Mouse (Mus musculus): ENCODE measurements around the gene Tmem179.
A peak's percentile ranks its signal among the peaks of the same experiment; 100 is the strongest.

Tmem179 gene

DNA sequence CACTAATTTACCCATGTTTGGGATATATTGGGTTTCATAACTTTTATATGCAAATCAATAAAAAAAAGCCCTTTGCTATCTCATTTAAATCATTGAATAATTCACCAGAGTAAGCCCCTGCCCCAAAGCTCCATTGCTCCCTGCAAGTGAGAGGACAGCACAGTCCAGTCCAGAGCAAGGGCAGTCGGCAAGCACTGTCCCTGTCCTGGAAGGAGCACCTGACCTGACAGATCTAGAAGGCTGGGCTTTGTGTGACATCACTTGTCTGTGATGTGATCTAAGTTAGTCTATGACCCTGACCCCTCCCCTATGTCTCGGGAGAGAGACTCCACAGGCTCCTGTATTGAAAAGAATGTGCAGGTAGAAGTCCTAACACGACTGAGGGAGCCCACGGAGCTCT, 17.2 kb upstream of the Tmem179 start:
- no peak for DNase-seq

DNA sequence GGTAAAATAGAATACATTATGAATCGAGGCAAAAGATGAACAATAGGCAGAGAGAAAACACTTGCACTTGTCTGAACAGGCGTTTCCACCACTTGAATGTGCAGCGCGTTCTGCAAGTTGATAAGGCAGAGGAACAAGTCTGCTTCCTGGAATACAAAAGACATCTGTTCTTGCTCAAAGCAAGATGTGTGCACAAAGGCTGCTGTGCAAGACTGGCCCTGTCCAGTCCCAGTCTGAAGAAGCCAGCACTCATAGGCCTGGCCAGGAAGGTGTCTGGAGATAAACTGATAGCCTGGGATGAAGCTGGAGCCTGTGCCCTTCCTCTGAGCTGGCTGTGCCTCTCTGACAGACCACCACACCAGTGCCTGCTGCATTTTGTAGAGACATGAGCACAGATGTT, 1.6 kb upstream of the Tmem179 start:
- no peak for DNase-seq

DNA sequence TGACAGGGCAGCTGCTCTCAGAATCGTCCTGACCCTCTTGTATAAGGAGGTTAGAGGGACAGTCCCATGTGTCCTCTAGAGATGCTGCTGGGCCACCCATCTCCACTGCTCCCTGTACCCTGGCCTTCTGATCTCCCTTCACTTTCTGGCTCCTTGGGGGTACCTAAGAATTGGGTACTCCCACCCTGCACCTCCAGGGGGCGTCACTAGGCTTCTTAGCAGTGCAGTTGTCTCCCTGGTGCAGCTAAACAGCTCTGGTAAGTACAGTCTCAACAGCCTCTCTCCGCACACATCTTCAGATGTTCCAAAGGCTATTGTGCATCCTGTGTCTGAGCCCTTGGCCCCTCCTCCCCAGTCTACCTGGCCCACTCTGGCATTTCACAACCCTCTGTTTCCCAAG, 1.6 kb downstream of the Tmem179 start:
- DNase-seq = no peak

DNA sequence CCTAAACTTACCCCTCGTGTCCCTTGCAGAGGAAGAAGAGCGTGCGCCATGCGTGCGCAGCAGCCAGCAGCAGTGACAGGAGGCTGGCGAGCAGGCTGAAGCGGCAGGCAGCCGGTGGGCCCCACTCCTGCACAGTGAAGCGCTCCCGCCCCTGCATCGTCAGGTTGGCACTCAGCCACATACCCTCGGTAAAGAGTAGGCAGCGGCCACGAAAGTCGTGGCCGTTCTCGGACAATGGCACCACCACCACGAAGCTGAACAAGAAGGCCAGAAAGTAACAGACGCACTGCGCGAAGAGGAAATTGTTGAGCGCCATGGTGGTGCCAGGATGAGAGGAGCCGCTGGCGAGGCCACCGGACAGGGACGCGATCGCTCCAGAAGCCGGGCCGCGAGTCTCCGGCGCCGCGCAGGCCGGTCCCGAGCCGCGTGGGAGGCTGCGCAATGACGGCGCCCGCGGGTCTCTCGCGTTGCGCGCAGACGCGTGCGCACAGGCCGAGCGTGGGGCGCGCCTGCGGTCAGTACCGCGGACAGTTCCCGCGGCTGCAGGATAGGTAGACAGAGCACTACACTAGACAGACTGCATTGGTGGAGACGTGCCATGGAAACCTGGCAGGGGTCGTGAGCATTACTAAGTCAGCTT, 5.7 kb downstream of the Tmem179 start:
- no peak for DNase-seq

DNA sequence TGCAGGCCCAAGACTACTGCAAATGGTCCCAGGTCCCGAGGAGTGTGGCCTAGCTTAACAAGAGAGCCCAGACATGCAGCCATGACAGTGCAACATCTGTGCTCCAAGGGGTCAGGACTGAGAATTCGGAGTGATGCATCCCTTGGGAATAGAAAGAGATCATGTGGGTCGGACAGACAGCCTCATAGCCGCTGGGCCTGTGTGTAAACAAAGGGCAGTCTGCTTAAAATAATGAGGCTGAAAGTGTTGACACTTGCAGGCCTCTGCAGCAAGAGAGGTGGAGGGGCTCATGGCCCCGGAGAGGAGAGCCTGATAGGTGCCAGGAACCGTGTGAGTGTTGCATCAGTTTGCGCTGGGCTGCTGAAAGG, 6.2 kb downstream of the Tmem179 start:
- DNase-seq = no peak

DNA sequence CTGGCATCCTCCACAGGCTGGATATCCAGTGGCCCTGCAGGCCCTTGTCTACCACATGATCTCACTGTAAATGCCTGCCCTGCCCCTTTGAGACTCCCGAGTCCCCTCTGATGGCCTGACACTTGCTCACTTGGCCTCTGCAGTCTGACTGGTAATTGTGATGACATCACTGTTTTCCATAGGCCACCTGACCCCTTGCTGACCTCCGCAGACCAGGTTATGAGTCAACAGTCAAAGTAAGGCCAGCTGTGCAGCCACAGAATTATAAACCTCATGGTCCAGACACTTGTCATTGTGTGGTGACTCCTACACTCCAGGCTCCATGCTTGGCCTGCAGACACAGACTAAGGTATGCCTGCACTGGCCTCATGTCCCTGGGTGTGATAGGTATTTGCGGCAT, 8.6 kb downstream of the Tmem179 start:
- DNase-seq = no peak

DNA sequence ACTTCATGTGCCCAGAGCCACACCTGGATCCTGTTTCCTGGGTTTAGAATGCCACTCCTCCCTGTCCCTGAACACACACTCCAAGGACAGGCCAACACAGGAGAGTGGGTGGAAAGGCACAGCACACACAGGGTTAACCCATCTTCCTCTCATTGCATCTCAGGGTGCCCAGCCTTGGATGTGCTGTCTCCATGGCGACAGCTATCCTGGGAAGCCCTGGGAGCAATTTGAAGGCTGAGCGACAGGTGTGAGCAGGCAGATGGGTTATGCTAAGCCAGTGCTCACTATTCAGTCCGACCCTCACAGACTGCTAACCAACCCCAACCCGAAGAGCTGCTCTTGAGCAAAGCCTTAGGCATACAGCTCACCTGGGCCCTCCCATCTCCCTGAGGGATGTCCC, 9.3 kb downstream of the Tmem179 start:
- DNase-seq = no peak

DNA sequence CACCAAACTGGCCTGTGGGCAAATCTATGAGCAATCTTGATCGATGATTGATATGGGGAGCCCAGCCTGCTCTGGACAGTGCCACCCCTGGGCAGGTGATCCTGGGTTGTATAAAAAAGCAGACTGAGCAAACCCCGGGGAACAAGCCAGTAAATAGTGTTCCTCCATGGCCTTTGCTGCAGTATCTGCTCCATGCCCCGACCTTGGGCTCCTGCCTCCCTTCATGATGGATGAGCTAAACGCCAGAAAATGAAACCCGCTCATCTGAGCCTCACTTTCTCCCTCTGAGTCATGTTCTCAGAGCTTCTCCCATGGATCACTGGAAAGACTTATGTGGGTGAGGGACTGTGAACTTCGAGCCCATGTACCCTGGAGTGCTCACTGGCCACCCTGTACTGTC, 10.3 kb downstream of the Tmem179 start:
- DNase-seq = no peak

DNA sequence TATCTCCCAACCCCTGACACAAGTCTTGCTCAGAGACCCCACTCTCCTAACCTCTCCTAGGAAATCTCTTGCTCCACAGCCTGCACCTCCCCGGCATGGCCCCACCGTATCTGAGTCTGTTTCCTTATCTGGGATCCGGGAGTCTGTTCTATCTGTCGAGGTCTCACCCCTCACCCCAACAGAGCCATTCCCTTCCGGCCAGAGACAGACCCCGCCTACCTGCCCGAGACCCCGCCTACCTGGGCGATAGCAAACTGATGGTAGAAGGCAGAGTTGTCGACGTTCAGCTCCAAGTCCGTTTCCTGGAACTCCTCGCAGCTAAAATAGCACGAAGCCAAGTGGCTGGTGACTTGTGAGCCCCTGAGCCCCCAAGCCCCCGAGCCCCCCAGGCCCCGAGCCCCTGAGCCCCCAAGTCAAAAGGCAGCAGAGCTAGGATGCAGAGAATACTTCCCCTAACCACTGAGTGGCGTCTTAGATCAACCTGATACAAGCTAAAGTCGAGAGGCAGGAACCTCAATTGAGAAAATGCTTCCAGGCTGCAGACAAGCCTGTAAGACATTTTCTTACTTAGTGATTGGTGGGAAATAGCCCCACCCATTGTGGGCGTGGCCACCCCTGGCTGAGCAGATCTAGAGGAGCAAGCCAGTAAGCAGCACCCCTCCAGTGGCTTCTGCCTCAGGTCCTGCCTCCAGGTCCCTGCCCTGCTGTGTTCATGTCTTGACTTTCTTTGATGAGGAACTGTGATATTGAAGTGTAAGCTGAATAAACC, 13.4 kb downstream of the Tmem179 start:
- DNase-seq = no peak

DNA sequence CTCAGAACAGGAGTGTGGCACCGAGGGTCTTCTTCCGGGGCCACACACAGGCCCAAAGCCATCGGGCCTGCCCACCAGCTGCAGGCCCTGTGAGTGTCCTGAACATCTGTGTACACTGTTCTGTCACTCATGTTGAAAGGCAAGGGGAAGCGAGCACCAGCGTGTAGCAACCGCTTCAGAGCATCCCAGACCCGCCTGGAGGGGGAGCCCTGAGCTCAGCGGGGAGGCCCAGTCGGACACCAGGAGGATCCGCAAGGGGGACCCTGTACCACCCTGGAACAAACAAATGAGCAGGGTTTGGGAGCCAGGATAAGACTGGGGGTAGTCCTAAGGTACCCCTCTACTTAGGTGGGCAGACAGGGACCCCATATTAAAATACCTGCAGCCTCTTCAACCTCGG, 17.9 kb downstream of the Tmem179 start:
- peak; percentile 31 for DNase-seq

DNA sequence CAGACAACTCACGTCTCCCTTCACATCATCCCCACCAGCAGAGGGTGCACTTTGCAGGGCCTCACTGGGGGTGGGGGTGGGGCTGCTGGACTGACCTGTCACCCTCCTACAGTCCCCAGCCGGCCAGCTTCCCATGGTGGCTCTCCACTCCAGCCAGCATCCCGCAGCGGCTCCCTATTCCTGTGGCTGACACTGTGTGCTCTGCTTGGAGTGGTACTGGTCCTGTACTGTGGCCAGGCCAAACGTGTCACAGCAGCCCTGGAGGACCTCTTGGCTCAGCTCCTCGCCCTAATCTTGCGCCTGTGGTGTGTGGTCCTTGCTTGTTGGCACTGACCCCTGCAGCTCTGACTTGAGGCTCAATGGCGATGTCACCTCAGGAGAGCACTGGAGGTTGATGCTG, 18.8 kb downstream of the Tmem179 start:
- DNase-seq = no peak

DNA sequence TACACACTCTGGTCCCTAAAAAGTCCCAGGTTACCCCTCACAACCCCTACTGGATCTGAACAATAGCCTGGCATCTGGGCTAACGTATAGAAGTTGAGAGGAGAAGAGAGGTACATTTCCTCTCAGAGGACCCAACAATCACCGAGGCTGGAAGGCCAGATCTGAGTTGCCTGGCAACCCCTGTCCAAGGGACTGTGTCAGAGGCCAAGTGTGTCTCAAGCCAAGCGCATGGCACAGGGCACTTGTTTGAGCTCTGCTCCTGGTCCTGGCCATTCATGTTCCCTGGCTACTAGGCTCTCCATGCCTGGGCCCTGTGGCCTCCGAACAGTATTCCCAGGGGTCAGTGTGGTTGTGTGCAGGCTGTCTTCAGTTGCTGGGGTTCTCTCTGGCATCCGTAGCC, 20.4 kb downstream of the Tmem179 start:
- no peak for DNase-seq

DNA sequence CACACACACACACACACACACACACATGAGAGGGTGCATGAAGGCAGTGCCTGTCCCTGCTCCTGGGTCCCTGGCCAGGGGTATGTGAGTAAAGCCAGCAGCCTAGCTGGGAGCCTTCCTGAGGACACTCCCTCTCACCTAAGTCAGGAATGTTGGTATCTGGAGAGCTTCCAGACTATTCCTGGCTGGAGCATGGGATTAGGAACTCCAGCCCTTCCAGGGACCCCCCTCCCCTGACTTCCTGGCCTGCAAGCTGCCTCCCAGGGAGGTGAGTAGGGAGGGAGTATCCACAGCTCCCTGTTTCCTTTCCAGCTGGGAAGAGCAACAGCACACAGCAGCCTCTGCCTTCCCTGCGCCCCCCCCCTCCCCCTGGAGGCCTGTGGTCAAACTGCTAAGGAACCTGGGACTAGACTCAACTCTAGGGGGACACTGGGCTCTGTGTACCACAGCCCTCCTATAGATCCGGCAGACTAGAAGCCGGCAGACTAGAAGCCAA, 26.1 kb downstream of the Tmem179 start:
- peak; percentile 74 for DNase-seq

DNA sequence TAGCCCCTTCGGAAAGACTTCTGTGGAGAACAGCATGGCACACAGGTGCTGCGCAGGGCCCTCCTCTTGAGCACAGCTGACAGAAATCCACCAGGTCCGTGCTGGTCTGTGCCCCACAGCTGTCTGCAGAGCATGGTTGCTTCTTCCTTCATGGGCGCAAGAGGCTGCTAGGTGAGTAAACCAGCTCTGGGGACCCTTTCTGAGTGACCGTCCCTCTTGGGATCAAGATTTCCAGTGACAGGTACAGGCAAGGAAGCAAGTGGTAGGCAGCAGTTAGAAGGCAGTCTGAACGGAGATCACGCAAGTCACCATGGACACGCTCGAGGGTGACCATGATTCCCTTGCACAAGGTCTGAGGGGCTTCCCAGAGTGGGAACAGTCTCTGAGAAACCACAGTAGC, 27.0 kb downstream of the Tmem179 start:
- no peak for DNase-seq

DNA sequence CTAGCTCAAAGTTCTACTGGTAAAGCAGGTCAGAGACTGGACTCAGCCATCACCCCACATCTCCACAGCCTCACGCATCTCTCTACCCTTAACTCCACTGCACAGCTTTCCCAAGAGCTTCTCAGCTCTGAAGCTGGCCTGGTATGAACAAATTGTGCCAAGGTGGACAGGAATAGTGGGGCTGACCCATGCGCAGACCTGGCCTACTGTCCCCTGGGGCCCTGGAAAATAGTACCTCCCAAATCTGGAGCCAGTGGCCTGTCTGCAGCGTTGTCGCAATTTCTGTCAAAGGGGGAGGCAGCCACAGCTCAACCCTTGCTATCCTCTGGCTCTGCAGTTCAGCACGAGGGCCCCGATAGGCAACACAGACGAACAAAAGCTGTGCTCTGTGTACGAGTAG, 27.4 kb downstream of the Tmem179 start, which contains the start of gene A530016L24Rik:
Gene A530016L24Rik (plus strand): TSS at position 315 of the 400 bp plus-strand sequence.
- DNase-seq = no peak

DNA sequence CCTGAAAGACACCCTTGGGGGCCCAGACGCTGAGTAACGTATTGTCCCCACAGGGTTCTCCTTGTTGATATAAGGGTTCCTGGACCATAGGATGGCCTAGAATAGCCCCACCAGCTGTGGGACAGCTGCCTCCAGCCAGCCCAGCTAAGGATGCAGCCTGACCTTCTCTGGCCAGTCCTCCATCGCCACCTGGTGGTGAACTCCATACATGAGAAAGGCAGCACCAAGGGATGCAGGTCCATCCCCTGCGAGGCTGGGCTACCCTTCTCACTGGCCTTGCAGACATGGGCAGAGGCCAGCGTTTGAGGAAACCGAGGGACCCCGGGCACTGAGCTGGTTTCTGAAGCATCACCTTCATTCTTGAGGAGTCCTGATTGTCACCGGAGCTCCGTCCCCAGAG, 42.8 kb downstream of the Tmem179 start:
- DNase-seq = peak; percentile 88

DNA sequence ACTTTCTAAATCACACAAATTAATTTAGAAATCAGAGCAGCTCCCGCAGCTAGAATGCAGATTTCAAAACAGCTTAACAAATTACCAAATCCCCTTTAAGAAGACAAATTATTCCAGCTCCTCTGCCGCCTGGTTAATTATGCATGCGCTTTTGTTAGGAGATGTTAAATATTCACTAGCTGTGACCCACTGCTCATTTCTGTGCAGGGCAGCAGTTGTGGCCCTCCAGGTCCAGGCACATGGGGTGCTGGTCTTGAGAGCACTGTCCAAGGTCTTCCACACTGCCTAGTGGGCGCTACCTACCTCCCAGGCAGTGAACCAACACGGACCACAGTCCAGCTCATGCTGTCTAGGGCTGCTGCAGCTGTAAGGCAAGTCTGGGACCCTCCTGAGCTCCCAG, 46.3 kb downstream of the Tmem179 start:
- peak; percentile 65 for DNase-seq

DNA sequence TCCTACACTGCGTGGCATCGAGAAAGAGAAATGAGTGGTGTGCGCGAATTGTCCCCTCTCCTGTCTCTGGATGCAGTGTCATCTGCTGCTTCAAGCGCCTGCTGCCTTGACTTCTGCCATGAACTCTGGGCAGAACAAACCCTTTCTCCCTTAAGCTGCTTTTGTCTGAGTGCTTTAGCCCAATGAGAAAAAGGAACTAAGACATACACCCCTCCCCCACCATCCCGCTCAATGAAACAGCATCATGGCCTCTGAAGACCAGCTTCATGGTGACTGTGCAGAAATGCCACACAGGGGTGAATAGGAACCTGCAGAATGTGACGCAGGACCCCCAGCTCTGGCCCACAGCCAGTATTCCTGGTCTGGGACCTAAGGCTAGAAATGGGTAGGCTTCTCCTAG, 47.2 kb downstream of the Tmem179 start:
- no peak for DNase-seq

DNA sequence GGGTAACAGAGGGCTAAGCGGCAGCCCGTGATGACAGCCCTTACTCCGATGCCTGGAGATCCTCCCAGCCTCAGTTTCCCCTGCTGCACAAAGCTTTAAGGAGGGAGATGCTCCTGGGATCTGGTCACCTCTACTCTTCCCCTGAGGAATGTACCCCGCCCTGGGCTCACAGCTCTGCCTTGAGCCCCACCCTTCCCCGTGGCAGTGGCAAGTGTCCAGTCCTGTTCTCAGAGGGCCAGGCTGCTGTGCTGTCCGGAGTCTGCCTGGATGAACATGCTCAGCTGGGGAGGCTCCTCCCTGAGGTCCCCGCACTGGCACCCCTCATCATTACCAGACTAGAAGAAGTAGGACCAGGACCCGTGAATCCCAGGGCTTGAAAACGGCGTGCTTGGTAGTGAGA, 49.2 kb downstream of the Tmem179 start:
- DNase-seq = no peak

DNA sequence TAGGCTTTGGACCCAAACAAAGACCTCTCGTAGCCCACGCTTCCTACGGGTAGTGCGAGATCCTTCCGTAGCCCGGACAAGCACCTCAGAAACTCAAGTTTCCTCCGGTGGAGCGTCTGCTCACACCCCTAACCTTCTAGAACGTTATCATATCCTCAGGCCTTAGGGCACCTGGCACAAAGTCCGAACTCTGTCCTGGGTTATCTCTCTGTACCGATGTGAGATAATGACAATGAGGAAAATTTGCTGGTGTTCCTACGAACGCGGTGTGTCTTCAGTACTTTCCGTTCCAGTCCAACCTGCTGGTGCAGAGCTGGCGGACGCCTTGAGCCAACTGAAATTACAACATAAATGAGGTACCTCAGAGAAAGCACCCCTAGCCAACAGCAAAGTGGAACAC, 50.6 kb downstream of the Tmem179 start:
- no peak for DNase-seq

DNA sequence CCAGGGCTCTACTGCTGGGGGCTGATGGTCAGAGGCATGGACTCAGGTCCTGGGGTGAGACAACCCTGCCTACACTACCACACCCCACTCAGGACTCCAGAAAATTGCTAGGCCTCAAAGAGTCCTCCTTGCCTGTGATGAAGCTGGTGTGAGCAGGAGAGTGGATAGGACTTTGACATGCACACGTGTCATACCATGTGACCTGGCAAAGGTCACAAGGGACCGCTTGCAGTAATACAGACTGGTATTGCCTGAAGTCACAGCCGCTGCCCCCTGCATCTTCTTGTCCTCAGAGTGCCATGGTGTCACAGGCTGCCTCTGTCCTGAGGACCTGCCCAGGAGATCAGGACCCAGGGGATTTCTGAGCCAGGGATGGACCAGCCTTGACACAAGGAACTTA, 52.0 kb downstream of the Tmem179 start:
- peak; percentile 39 for DNase-seq

DNA sequence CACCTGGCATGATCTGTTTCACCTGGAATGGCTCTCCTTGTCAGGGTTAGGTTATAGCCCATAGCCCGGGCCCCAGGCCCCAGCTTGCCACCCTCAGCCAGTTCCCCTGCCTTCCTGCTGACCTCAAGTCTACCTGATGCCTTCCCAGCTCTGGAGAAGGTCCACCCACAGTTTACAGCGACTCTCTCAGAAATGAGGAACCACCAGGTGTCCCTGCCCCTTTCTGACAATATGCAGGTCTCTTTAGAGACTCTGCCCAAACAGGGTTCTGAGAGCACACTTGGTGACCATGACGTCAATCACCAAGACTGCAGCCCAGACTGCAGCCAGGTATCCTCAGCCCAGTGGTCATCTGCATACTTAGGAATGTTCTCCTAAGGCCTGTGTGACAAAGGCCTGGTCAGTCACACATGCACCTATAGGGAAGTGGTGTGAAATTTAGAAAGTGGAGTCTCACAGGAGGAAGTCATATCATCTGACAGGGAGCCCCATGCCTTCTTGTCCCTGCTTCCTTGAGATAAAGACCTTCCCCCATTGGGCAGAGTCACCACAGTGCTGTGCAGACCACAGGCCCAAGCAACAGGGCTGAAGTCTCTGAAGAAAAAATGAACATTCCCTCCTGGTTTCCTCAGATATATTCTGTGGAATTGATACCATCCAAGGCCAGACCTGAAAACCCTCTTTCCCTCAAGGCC, 52.6 kb downstream of the Tmem179 start:
- no peak for DNase-seq

DNA sequence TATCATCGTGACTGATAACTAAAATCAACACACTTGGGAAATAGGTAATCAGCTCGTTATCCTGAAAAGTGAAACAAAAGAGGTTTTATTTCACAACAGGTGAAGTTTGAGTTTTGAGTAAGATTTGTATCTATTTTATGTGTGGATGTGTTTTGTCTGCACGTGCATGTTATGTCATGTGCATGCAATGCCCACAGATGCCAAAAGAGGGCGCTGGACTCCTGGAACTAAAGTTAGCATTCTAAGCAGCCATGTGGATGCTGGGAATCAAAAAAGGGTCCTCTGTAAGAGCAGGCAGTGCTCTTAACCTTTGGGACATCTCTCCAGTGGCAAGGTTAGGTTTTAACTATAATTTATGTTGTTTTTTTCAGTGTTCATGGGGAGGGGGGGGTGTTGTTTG, 53.3 kb downstream of the Tmem179 start:
- no peak for DNase-seq

DNA sequence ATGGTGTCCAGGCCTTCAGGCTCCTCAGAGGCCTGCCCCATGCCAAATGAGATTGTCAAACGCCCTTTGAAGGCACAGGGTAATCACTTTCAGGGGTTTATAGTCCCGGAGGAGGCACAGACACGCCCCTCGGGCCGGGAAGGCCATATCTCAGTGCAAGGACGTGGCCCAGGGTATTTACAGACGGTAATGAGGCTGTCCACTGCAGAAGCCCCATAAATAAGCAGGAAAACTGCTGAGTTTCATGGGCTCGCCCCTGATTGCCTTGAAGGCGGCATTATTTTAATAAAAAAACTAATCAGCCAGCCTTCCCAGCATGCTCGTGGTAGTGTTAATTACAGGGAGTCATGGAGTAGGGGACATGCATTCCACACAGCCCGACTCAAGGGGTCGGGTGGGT, 54.1 kb downstream of the Tmem179 start:
- DNase-seq = no peak
